Mouse (Mus musculus): ENCODE data around the gene Sh2d3c. TPM values are rescaled to one million over a fixed set of nuclear protein-coding genes. Genes with fewer than 3 reads are reported as not detected.
A peak's percentile ranks its signal among the peaks of the same experiment; 100 is the strongest.

Sh2d3c gene
- total RNA-seq, 1 experiment = 1.8 TPM

GRCm38 (mm10) chr2:32681754-32682153 is 39.1 kb upstream of the Sh2d3c start:
- H3K9me3 ChIP-seq (ENCODE audit: control insufficient read depth, insufficient read depth, low read depth, low read length) = no peaks in the 10 kb centered on the region
- TF ChIP-seq ZC3H11A (IDR thresholded peaks at IDR 0.05; ENCODE audit: borderline replicate concordance, low read depth, low read length) (no peak), ZNF384 (IDR thresholded peaks at IDR 0.05; ENCODE audit: low read depth, low read length) (no peak), MAFK (IDR thresholded peaks at IDR 0.05; ENCODE audit: insufficient read depth, low read depth, low read length) (no peak), CHD2 (IDR thresholded peaks at IDR 0.05; ENCODE audit: low read depth, low read length) (no peak), HCFC1 (IDR thresholded peaks at IDR 0.05; ENCODE audit: borderline replicate concordance, insufficient read depth, low read length) (no peak)
- no peak for DNase-seq (ENCODE audit: low read depth, low spot score)
- peak overlapping the region; percentile 3; the same call in 1 of the 2 replicates for H3K9ac ChIP-seq (ENCODE audit: insufficient read depth, low read depth, low read length, poor library complexity, severe bottlenecking)
- in situ Hi-C loops (cut with MboI; ENCODE audit: low sequenced_read_pairs in 2 of 2, unreplicated experiment in 2 of 2) = no loop called here
- no peak overlapping the region for H3K27ac ChIP-seq (ENCODE audit: insufficient read depth, low read depth, low read length, poor library complexity, severe bottlenecking)
- H3K36me3 ChIP-seq (ENCODE audit: control insufficient read depth, insufficient read depth, low read length, poor library complexity, severe bottlenecking) = peaks cover 57% of the 10 kb centered on the region
- H3K4me1 ChIP-seq (ENCODE audit: control insufficient read depth in 2 of 2, insufficient read depth in 2 of 2, low read length in 2 of 2, poor library complexity in 1 of 2) = peaks cover 2 to 8% of the 10 kb centered on the region in 2 experiments; a peak in 1 of 4 replicates
- H3K4me3 ChIP-seq (ENCODE audit: insufficient read depth in 1 of 2, low read depth in 1 of 2, low read length in 2 of 2, poor library complexity in 1 of 2, severe bottlenecking in 1 of 2) = peak overlapping the region in 1 of 2 experiments; percentile 44; a peak in 1 of 4 replicates

DNA sequence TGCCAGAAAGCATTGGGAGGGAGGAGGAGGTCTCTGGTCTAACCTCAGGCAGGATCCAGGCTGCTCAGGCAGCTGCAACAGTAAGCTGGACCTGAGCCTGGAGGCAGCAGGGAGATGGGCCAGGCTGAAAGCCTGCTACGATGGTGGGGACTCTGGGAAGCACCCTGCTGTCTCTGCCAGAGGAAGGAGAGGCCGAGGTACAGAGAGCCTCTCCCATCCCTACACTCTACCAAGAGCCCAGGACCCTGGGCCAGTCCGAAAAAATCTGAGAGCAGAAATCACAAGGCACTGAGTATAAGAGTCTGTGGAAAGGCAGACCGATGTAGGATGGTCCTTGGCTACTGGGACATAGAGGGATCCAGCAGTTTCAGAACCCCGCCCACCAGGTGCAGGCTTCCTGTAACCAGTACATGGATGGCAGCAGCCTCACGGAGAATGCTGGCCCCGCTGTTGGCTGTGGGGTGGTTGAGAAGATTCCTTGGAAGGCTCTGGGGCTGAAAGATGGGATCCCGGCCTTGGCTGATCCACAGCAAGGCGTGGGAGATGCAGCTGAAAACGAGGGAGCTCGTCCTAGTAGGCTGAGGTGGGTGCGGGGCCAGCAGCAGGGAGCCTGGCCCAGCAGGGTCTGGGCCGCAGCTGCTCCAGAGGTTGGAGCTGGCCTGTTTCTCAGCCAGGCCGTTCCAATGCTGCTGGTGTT is 38.0 kb upstream of the Sh2d3c start:
- Histone ChIP-seq H3K36me3 (ENCODE audit: control insufficient read depth, insufficient read depth, low read length, poor library complexity, severe bottlenecking) (peaks cover 65% of the 10 kb centered on the region), H3K27ac (ENCODE audit: insufficient read depth, low read depth, low read length, poor library complexity, severe bottlenecking) (no peak overlapping the region), H3K4me3 (ENCODE audit: insufficient read depth in 1 of 2, low read depth in 1 of 2, low read length in 2 of 2, poor library complexity in 1 of 2, severe bottlenecking in 1 of 2) (no peak overlapping the region), H3K9me3 (ENCODE audit: control insufficient read depth, insufficient read depth, low read depth, low read length) (no peaks in the 10 kb centered on the region), H3K9ac (ENCODE audit: insufficient read depth, low read depth, low read length, poor library complexity, severe bottlenecking) (no peak overlapping the region), H3K4me1 (ENCODE audit: control insufficient read depth in 2 of 2, insufficient read depth in 2 of 2, low read length in 2 of 2, poor library complexity in 1 of 2) (peaks cover 2 to 8% of the 10 kb centered on the region in 2 experiments; a peak in 1 of 4 replicates)
- in situ Hi-C loops (cut with MboI; ENCODE audit: low sequenced_read_pairs in 2 of 2, unreplicated experiment in 2 of 2) = no loop called here
- TF ChIP-seq MAFK (IDR thresholded peaks at IDR 0.05; ENCODE audit: insufficient read depth, low read depth, low read length) (no peak), ZC3H11A (IDR thresholded peaks at IDR 0.05; ENCODE audit: borderline replicate concordance, low read depth, low read length) (no peak), ZNF384 (IDR thresholded peaks at IDR 0.05; ENCODE audit: low read depth, low read length) (no peak), CHD2 (IDR thresholded peaks at IDR 0.05; ENCODE audit: low read depth, low read length) (no peak), HCFC1 (IDR thresholded peaks at IDR 0.05; ENCODE audit: borderline replicate concordance, insufficient read depth, low read length) (no peak)
- no peak for DNase-seq (ENCODE audit: low read depth, low spot score)

DNA sequence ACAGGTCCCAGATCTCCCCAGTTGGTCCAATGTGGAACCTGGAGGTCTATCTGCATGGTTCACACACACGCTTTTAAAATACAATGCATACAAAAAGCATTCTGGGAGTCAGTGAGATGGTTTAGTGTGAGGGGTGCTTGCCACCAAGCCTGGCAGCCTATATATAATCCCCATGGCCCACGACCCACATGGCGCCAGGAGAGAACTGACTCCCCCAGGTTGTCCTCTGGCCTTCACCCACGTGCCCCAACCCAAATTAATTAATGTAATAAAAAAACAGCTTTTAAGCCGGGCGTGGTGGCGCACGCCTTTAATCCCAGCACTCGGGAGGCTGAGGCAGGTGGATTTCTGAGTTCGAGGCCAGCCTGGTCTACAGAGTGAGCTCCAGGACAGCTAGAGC is 37.2 kb upstream of the Sh2d3c start:
- in situ Hi-C loops (cut with MboI; ENCODE audit: low sequenced_read_pairs in 2 of 2, unreplicated experiment in 2 of 2) = no loop called here
- Histone ChIP-seq H3K4me1 (ENCODE audit: control insufficient read depth in 2 of 2, insufficient read depth in 2 of 2, low read length in 2 of 2, poor library complexity in 1 of 2) (peaks cover 2 to 8% of the 10 kb centered on the region in 2 experiments; a peak in 1 of 4 replicates), H3K36me3 (ENCODE audit: control insufficient read depth, insufficient read depth, low read length, poor library complexity, severe bottlenecking) (peaks cover 70% of the 10 kb centered on the region), H3K9ac (ENCODE audit: insufficient read depth, low read depth, low read length, poor library complexity, severe bottlenecking) (no peak overlapping the region), H3K9me3 (ENCODE audit: control insufficient read depth, insufficient read depth, low read depth, low read length) (no peaks in the 10 kb centered on the region), H3K4me3 (ENCODE audit: insufficient read depth in 1 of 2, low read depth in 1 of 2, low read length in 2 of 2, poor library complexity in 1 of 2, severe bottlenecking in 1 of 2) (no peak overlapping the region), H3K27ac (ENCODE audit: insufficient read depth, low read depth, low read length, poor library complexity, severe bottlenecking) (no peak overlapping the region)
- TF ChIP-seq HCFC1 (IDR thresholded peaks at IDR 0.05; ENCODE audit: borderline replicate concordance, insufficient read depth, low read length) (no peak), ZC3H11A (IDR thresholded peaks at IDR 0.05; ENCODE audit: borderline replicate concordance, low read depth, low read length) (no peak), CHD2 (IDR thresholded peaks at IDR 0.05; ENCODE audit: low read depth, low read length) (no peak), MAFK (IDR thresholded peaks at IDR 0.05; ENCODE audit: insufficient read depth, low read depth, low read length) (no peak), ZNF384 (IDR thresholded peaks at IDR 0.05; ENCODE audit: low read depth, low read length) (no peak)
- DNase-seq (ENCODE audit: low read depth, low spot score) = no peak

- H3K9me3 ChIP-seq (ENCODE audit: control insufficient read depth, insufficient read depth, low read depth, low read length) = no peaks in the 10 kb centered on the region
- no peak overlapping the region for H3K9ac ChIP-seq (ENCODE audit: insufficient read depth, low read depth, low read length, poor library complexity, severe bottlenecking)
- H3K4me1 ChIP-seq (ENCODE audit: control insufficient read depth in 2 of 2, insufficient read depth in 2 of 2, low read length in 2 of 2, poor library complexity in 1 of 2) = peaks cover 2 to 8% of the 10 kb centered on the region in 2 experiments; a peak in 1 of 4 replicates
- peaks cover 67% of the 10 kb centered on the region for H3K36me3 ChIP-seq (ENCODE audit: control insufficient read depth, insufficient read depth, low read length, poor library complexity, severe bottlenecking)
- no peak for DNase-seq (ENCODE audit: low read depth, low spot score)
- H3K4me3 ChIP-seq (ENCODE audit: insufficient read depth in 1 of 2, low read depth in 1 of 2, low read length in 2 of 2, poor library complexity in 1 of 2, severe bottlenecking in 1 of 2) = no peak overlapping the region
- in situ Hi-C loops (cut with MboI; ENCODE audit: low sequenced_read_pairs in 2 of 2, unreplicated experiment in 2 of 2) = no loop called here
- no peak overlapping the region; the same call in 1 of the 2 replicates for H3K27ac ChIP-seq (ENCODE audit: insufficient read depth, low read depth, low read length, poor library complexity, severe bottlenecking)
- TF ChIP-seq CHD2 (IDR thresholded peaks at IDR 0.05; ENCODE audit: low read depth, low read length) = no peak
- no peak for TF ChIP-seq ZNF384 (IDR thresholded peaks at IDR 0.05; ENCODE audit: low read depth, low read length)
- TF ChIP-seq ZC3H11A (IDR thresholded peaks at IDR 0.05; ENCODE audit: borderline replicate concordance, low read depth, low read length) = no peak
- TF ChIP-seq MAFK (IDR thresholded peaks at IDR 0.05; ENCODE audit: insufficient read depth, low read depth, low read length) = no peak
- no peak for TF ChIP-seq HCFC1 (IDR thresholded peaks at IDR 0.05; ENCODE audit: borderline replicate concordance, insufficient read depth, low read length)
Observed at GRCm38 (mm10) chr2:32684681-32685428, 36.0 kb upstream of the Sh2d3c start.

Data from ES-E14 (cell line).